In the genomic region with DNA sequence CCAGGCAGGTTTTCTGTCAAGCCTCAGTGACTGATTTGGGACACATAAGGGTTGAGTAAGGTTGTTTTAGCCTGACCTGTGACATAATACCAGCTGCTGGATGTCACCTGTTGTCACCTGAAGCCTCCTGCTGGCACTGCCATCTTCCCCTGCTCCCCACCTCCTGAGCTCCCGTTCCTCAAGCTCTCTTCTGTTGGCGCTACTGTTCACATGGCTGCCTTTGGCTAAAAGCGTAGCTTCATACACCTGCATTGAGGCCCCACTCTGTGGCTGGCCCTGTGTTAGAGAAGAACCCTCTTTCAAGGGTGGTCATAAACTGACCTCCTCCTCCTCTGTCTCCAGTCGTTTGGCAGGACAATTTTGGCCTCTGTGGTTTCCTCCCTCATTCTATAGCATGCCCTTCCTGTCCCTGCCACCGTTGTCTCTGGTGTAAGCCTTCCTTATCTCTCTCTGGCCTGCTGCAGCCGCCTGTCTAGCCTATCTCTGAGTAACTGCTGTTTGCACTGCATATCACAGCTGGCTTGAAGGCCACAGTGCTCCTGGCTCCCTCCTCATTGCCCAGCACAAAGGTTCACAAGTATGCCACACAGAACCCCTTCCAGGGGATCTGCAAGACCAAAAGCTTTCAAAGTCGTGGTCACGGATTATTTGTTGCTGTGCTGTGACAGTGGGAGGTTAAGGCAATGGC, we compare ENCODE assay signal across 13 mouse cellular contexts. TPM values are rescaled to one million over a fixed set of nuclear protein-coding genes. Genes with fewer than 3 reads are reported as not detected.
DNase-seq lines count a peak whose midpoint lies in the region; ATAC-seq and TF ChIP-seq lines count a peak whose summit lies in the region.
"Had no signal": no experiment of that assay in that cellular context is flagged by ENCODE, and none has a peak within 500 bp of the region (broad histone marks: within the 10 kb centered on the region; RNA-seq: fewer than 3 reads in every experiment).

No protein-coding gene starts in this region.

- WGBS in liver, postnatal 0 days (ENCODE audit: insufficient replicate concordance): 20% methylated on average over 8 of the region's 8 CpGs

- no peaks in the 10 kb centered on the region for H3K9me3 ChIP-seq in liver, postnatal 0 days (ENCODE audit: low read length)

- DNase-seq in ovary, postnatal 36 days (ENCODE audit: low spot score): peak; percentile 28
- no peak for DNase-seq in ovary, postnatal 14 days (ENCODE audit: low spot score)
- DNase-seq in liver, postnatal 0 days: peak; percentile 72
- no peak for DNase-seq in adrenal gland, postnatal 4 days (ENCODE audit: low spot score in 2 of 2)
- DNase-seq in right cerebral cortex, postnatal 36 days (ENCODE audit: low spot score in 2 of 2): no peak
- DNase-seq in adrenal gland, adult (ENCODE audit: inconsistent age in 2 of 2, low spot score in 1 of 2): no peak
- DNase-seq: cerebellum, adult 2 months; kidney, postnatal 36 days; retina, postnatal 1 day; thymus, postnatal 4 days had no signal

- peak overlapping the region; percentile 86 for H3K27ac ChIP-seq in liver, postnatal 0 days (ENCODE audit: low read depth)

- peak overlapping the region; percentile 17 for H3K9ac ChIP-seq in liver, postnatal 0 days (replicated peaks)

- H3K36me3 ChIP-seq in liver, postnatal 0 days (replicated peaks; ENCODE audit: insufficient read depth, low read length): peaks cover 70% of the 10 kb centered on the region

- TF ChIP-seq EP300 in liver, postnatal 0 days (IDR thresholded peaks at IDR 0.05; ENCODE audit: low read depth): peak; percentile 98

- H3K27me3 ChIP-seq in liver, postnatal 0 days (ENCODE audit: insufficient read depth, low read length): no peaks in the 10 kb centered on the region

- H3K4me2 ChIP-seq in liver, postnatal 0 days (ENCODE audit: low read depth, low read length): peak overlapping the region; percentile 54

- no peak for TF ChIP-seq CTCF in liver, postnatal 0 days (IDR thresholded peaks at IDR 0.05; ENCODE audit: low read depth)

- peak overlapping the region; percentile 5; the same call in 1 of the 2 replicates for H3K4me3 ChIP-seq in liver, postnatal 0 days (ENCODE audit: low read depth, low read length)

- ATAC-seq in erythroid progenitor cell, adult 5-6 weeks (replicated peaks; ENCODE audit: low FRiP score, poor library complexity, severe bottlenecking): peak; percentile 94
- peak; percentile 98 for ATAC-seq in liver, postnatal 0 days

- H3K4me1 ChIP-seq in liver, postnatal 0 days (ENCODE audit: insufficient read depth): peaks cover 47% of the 10 kb centered on the region

RNA-seq across cellular contexts. Expression of a gene that starts 10.1 kb away (rescaled TPM):
- total RNA-seq in erythroid progenitor cell, adult 5-6 weeks (2015; ENCODE audit: low replicate concordance): 82.9 and 104 TPM in 2 replicates
- 116 and 146 TPM in 2 replicates for total RNA-seq in erythroid progenitor cell, adult 5-6 weeks (2017; ENCODE audit: low replicate concordance)
- 31.6 and 37.0 TPM in 2 replicates for polyA plus RNA-seq in liver, postnatal 0 days (2015; fragmentation: Nextera tagmentation; extraction: Ambion mirVana)
- 10 to 100 TPM; 52.7 to 59.0 TPM for total RNA-seq in adrenal gland, postnatal 4 days (2021)

RNA-seq across cellular contexts. Expression of a gene that starts 21.2 kb away (rescaled TPM):
- 6.7 and 26.3 TPM in 2 replicates for total RNA-seq in erythroid progenitor cell, adult 5-6 weeks (2015; ENCODE audit: low replicate concordance)
- 1.4 and 9.2 TPM in 2 replicates for total RNA-seq in erythroid progenitor cell, adult 5-6 weeks (2017; ENCODE audit: low replicate concordance)
- 7.3 and 10.0 TPM in 2 replicates for polyA plus RNA-seq in liver, postnatal 0 days (2015; fragmentation: Nextera tagmentation; extraction: Ambion mirVana)
- 10 to 100 TPM; 17.5 to 20.4 TPM for total RNA-seq in adrenal gland, postnatal 4 days (2021)

RNA-seq across cellular contexts. Expression of a gene that starts 35.1 kb away (rescaled TPM):
- total RNA-seq in erythroid progenitor cell, adult 5-6 weeks (2015; ENCODE audit: low replicate concordance): not detected in 2 replicates
- total RNA-seq in erythroid progenitor cell, adult 5-6 weeks (2017; ENCODE audit: low replicate concordance): not detected in 2 replicates
- polyA plus RNA-seq in liver, postnatal 0 days (2015; fragmentation: Nextera tagmentation; extraction: Ambion mirVana): not detected in 2 replicates
- total RNA-seq in adrenal gland, postnatal 4 days (2021): not detected
- polyA plus RNA-seq: heart, embryonic 16.5 days; limb, embryonic 11.5 days had no signal

RNA-seq across cellular contexts. Expression of a gene that starts 41.3 kb away (rescaled TPM):
- total RNA-seq in erythroid progenitor cell, adult 5-6 weeks (2015; ENCODE audit: low replicate concordance): not detected in 2 replicates
- total RNA-seq in erythroid progenitor cell, adult 5-6 weeks (2017; ENCODE audit: low replicate concordance): not detected in 2 replicates
- not detected in 2 replicates for polyA plus RNA-seq in liver, postnatal 0 days (2015; fragmentation: Nextera tagmentation; extraction: Ambion mirVana)
- total RNA-seq in adrenal gland, postnatal 4 days (2021): not detected
- polyA plus RNA-seq: heart, embryonic 16.5 days had no signal

Comparison
In these comparisons a context has a peak if more than half of its experiments do, and no peak if none do; other contexts are left out.
1. DNase-seq: peak in ovary, postnatal 36 days (single experiment) and liver, postnatal 0 days (single experiment); none in ovary, postnatal 14 days (single experiment), adrenal gland, postnatal 4 days (0 of 2), right cerebral cortex, postnatal 36 days (0 of 2) and adrenal gland, adult (0 of 2).